Mouse (Mus musculus) heart, postnatal 36 days (tissue): ENCODE measurements around the gene Ctf1. TPM values are rescaled to one million over a fixed set of nuclear protein-coding genes. Genes with fewer than 3 reads are reported as not detected.
A peak's percentile ranks its signal among the peaks of the same experiment; 100 is the strongest.
"Not testable (repeated sequence)": the region's sequence is repeated elsewhere in the genome, so short reads cannot be mapped to it uniquely, and the experiment has no call there.

Experiments
- DNase-seq, 2 experiments: peaks; one replicate each; pipeline ENCODE4 v3.0.0; 2021 to 2022
- intact Hi-C: fragments of 180-260 bp; cut with DNase I; formaldehyde crosslinking; loops from one replicate; pipeline ENCODE4 v1.15.1; 2025
- total RNA-seq, 2 experiments: library from RNA; stranded (reverse); gene quantifications; 2 replicates each; pipeline ENCODE4 v1.2.3; 2021

Ctf1 gene
- total RNA-seq, 2 experiments from 2014 or later: 7.7 to 9.4 TPM

DNA sequence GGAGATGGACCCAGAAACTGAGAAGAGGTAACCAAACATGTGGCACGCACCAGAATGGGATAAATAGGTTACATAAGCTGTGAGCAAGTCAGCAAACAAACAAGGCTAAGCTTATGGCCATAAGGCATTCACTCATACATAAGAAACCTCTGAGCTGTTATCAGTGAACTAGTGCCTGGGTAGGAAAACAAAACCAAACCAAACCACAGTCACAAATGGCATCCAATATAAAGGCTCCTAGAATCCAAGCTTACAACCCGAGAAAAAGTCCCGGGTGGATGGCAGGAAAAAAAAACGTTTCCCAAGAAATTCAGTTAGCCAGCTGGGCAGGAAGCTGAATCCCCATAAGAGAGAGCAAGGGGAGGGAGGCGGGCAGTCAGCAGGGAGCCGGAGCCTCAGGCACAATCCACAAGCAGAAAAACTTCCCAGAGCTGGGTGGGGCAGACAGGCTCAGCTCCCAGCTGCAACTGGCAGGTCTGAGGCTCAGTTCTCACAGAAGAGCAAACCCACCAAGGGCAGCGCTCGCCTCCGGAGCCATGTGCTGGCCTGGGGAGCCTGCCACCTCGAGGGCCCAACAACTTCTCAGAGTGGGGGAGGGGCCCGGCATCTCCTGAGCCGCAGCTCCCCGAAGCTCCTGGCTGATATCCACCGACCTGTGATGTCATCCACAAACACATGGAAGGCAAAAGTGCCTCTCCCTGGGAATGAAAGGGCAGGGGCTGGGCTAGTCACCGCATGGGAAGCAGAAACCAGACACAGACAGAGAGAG, 21.1 kb upstream of the Ctf1 start:
- peak; percentile 81 to 86 for DNase-seq
- intact Hi-C loops: loop anchor here (2.0 kb wide), 1 partner anchor 17 kb away; no protein-coding TSS in a partner anchor

DNA sequence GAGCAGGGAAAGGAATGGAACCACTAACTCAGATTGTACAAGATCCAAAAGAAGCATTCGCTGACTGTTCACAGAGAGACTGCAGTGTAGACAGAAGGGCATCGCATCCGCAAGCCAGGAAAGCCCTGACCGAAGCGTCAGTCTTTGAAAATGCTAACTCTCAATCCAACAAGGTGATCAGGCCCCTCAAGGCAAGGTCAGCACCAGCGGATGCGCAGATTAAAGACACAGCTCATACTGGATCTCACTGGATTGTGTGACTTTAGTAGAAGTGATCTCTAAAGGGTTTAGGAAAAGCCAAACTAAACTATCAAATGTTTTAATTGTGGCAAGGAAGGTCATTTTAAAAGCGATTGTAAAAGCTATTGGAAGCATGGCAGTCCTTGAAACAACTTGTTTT, 19.2 kb upstream of the Ctf1 start:
- intact Hi-C loops: loop anchor here (2.0 kb wide), 1 partner anchor 14 kb away; no protein-coding TSS in a partner anchor
- no peak for DNase-seq

DNA sequence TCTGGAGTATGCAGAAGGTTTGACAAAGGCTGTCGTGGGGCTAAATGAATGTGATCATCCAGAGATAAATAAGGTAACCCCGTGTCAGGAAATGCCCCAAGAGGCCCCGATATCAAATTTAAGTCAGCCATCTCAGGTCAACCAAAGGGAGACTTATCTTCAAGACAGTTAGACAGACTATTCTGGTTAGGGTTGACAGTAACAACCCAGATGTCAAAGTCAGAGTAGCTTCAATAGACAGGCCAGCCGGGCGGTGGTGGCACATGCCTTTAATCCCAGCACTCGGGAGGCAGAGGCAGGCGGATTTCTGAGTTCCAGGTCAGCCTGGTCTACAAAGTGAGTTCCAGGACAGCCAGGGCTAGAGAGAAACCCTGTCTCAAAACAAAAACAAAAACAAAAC, 18.8 kb upstream of the Ctf1 start:
- intact Hi-C loops: loop anchor here (2.0 kb wide), 1 partner anchor 13 kb away; no protein-coding TSS in a partner anchor
- DNase-seq: not testable (repeated sequence)

DNA sequence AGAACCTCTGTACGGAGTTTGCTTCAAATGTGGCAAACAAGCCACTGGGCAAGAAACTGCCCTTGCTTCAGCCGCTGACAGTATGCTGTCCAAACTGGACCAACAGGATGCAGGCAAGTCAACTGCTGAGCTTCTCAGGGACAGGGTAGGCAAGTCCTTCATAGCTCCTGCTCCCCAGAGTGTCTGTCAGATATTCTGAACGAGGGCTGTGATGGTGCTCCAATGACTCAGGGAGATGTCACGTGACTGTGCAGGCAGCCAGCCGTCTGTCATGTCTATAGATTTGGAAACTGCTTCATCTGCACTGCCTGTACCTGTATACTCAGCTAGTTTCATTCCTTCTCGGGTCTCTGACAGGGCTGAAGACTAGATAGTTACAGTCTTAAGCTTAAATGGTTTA, 13.6 kb upstream of the Ctf1 start:
- no peak for DNase-seq
- intact Hi-C loops: no loop called here

DNA sequence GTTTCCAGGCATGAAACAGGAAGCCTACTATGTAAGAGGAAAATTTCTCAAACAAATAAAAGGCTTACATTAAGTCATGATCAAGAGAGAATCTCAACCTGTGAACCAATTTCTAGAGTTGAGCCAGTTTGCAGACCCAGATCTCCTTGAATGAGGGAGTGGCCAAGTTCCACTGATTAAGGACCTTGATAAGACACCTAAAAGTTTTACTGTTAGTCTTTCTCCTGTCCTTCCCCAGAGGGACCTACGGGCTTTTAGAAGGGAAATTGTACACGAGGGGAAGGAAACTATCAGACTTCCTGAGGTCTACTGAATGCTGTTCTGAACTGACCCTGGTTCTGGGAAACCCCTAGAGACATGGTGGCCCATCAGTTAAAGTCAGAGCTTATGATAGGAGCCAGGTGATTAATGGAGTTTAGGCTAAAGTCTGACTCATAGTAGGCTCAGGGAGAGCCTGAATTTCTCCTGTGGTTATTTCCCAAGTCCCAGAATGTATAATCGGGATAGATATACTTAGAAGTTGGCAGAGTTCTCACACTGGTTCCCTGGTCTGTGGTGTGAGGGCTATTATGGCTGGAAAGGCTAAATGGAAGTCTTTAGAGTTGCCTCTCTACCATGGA, 11.7 kb upstream of the Ctf1 start:
- DNase-seq: no peak
- intact Hi-C loops: no loop called here

DNA sequence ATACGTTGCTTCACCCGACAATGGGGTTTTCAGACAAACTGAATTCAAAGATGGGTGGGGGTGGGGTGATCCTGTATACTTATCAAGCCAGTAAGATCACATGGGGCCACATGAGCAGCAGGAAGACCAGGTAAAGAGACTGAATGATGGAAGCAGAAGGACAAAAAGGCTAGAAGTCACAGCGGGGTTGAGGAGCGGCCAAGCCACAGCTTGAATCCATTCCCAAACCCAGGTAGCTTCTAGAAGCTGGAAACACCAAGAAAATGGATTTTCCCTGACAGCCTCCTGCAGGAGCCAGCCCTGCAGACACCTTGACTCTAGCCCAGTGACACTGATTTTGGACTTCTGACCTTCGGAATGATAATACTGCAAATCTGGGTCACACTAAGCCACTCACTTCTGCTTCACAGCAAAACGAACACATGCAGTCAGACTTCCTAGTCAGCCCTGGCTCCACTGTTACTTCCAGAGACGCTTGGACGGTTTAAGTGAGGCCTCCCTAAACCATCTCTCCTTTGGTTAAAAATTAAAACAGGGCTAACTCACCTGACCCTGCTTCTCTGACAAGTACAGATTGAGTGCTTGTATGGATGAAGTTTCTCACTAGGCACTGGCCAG, 8.9 kb upstream of the Ctf1 start:
- intact Hi-C loops: no loop called here
- DNase-seq: no peak

DNA sequence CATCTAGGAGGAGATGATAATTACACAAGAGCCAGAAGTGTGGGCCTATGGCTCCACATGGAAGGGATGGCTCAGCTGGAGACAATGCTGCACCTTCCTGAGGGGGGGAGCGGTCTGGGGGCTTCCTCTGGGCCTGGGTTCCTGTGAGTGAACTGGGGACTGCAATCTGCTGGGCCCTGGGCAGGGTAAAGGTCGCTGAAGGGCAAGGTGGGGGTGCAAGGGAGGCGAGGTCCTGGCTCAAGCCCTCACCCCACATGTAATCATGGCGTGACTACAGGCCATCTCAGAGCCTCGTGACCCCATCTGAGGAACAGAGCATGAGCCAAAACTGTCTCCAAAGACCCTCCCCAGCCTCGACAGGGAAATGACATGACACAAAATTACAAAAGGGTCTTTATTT, 7.9 kb upstream of the Ctf1 start:
- DNase-seq: no peak
- intact Hi-C loops: no loop called here

DNA sequence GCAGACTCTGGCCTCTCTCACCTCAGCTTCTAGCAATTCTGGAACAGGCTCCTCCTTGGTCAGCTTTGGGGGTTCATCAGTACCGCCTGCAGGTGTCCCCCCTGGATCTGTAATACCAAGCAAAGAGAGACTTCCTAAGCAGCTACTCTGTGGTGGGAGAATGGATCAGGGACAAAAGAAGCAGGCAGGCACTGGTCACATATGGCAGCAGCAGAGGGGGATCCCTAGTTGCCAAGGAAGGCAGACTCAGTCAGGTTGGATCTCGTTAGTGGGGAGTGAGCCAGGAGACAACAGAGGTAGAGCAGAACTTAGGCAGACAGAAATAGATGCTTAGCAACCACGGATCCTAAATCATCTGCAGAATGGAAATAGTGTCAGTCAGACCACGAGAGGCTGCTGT, 6.8 kb upstream of the Ctf1 start:
- intact Hi-C loops: loop anchor here (2.0 kb wide), 1 partner anchor 13 kb away; no protein-coding TSS in a partner anchor
- DNase-seq: no peak

DNA sequence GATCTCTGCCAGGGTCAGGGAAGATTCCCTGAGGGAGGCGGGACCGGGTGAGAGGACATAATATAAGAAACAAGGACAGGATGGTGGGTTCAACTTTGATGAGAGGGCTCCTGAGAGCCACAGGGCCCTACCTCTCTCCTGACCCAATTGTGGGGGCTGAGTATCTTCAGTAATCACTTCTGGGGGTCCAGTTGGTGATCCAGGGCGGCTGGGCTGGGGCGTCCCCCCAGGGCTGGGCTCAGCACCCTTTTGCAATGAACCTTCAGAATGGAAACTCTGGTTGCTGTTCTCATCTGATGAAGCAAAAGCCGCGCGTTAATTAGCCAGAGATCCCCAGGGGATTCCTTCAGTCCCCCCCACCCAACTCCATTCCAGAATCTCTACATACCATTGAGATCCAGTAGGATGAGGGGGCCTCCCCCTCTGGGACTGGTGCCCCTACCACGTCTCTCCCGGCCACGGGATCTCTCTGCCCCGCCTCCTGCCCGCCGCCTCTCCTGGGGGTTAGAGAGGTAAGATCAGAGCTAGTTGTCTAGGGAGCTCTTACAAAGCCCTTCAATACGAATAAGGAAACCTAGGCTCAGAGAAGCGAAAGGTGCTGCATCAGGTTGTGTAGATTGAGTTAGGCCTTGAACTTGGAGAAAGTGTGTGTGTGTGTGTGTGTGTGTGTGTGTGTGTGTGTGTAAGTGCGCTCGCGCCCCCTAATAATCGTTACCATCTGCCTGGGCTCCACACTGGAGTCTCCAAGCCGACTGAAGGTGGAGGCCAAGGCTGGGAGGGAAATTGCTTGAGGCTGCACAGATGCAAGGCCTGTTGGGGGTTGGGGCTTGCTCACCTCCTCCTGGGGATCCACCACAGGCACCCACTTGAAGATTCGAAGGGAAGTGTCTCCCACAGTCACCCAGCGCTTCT, 5.2 kb upstream of the Ctf1 start:
- intact Hi-C loops: loop anchor here (2.0 kb wide), 1 partner anchor 14 kb away; no protein-coding TSS in a partner anchor
- no peak for DNase-seq

DNA sequence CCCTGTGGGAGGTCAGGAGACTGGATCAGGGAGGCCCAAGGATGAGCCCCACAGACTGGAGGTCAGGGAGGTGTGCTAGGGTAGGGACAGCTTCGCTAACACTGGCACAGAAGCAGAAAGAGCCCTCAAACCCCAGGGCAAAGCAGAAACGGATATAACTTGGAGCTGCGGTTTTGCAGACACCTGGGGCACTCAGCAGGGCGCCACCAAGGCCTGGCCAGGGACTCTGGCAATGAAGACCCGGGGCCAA, 4.7 kb upstream of the Ctf1 start:
- DNase-seq: no peak
- intact Hi-C loops: loop anchor here (1.0 to 2.0 kb wide), 2 partner anchors 15 to 33 kb away; no protein-coding TSS in a partner anchor

DNA sequence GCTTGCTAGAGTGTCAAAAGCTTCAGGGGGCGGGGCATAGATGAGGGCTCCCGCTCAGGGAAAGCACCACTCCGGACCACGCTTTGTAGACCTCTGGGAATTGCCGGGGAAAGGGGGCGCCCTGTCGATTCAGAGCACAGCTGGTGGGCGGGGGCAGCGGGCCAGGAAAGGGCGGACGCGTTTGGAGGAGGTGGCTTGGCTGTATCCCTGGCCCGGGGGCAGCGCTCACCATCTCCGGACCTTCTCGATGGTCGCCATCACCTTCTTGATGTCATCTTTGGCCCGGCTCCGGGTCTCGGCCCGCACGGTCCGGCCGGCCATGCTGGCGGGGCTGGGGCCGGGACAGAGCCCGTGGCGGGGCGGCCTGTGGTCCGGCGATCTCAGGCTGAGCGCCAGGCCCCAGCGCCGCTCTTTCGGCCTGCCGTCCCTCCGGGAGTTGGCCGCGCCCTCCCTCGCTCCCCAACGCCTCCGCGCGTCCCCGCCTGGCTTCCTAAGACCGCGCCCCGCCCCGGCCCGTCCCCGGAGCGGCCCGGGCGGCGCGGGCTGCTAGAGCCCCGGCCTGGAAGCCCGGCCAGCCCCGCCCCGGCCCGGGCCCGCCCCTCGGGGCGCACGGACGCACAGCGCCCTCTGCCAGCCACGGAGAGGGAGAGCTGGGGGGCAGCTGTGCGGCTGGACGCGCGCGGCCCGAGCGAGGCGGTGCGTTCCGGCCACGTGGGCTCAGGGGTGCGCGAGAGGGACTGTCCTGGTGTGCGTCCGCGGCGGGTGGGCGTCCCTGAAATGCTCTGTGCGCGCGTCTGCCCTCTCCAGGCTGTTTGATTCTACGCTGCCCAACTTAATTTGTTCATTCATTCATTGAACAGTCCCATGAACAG, 4.1 kb upstream of the Ctf1 start, which contains the start of gene Bcl7c:
Gene Bcl7c, minus strand, starts transcription at position 727 of the 872 bp plus-strand sequence.
- peak; percentile 88 to 91 for DNase-seq
- intact Hi-C loops: loop anchor here (1.0 kb wide), 1 partner anchor 33 kb away; no protein-coding TSS in a partner anchor

DNA sequence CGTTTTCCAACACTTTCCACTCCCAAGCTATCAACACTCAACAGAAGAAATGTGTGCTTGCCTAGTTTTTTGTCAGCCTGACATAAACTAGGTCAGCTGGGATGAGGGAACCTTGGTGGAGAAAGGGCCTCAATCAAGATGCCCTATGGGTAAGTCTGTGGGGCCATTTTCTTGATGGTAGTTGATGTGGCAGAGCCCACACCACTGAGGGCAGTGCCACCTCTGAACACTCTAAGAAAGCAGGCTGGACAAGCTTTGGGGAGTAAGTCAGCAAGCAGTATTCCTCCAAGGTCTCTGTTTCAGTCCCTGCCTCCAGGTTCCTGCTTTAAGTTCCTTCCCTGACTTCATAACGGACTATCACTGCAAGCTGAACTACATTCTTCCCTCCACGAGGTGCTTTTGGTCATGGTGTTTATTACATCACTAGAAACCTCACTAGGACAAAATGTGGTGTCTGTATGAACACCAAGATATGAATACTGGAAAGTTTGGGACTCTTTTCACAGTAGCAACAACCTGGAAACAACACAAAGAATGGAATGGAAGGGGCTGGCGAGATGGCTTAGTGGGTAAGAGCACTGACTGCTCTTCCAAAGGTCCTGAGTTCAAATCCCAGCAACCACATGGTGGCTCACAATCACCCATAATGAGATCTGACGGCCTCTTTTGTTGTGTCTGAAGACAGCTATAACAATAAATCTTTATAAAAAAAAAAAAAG, 3.1 kb upstream of the Ctf1 start:
- intact Hi-C loops: no loop called here
- no peak for DNase-seq

DNA sequence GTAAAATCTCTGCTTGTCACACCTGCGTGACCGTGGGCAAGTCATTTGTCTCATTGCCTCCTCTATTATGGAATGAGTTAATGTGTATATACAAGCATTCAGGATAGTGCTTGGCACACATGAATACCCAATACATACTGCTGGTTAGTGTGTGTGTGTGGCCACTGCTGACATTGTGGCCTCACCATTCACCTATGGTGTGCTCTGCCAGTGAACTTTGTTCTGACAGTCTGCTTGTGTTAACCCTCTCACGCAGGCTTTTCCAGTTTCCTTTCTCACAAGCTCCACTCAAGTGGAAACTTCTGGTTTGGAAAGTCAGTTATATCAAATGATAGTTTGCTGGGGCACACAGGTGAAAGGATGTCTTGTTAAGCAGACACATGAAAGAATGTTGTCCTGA, 1.5 kb upstream of the Ctf1 start:
- DNase-seq: no peak
- intact Hi-C loops: no loop called here

DNA sequence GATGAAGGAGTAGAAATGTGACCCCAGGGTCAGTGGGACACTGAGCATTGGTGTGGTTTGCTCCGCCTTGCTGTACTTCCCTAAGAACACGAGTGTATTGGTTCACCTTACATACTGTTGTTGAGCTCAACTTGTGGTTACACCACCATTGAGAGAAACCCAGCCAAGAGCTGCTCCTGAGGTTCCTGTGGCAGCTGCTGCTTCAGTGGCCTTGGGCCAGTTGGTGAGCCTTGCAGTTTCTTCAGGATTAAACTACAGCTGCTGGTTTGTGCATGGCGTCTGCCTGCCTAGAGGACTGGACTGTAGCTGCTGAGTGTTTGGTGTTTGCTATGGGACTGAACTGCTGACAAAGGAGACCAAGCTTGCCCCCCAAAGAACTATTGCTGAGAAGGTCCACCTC, 1.1 kb upstream of the Ctf1 start:
- intact Hi-C loops: no loop called here
- DNase-seq: no peak

DNA sequence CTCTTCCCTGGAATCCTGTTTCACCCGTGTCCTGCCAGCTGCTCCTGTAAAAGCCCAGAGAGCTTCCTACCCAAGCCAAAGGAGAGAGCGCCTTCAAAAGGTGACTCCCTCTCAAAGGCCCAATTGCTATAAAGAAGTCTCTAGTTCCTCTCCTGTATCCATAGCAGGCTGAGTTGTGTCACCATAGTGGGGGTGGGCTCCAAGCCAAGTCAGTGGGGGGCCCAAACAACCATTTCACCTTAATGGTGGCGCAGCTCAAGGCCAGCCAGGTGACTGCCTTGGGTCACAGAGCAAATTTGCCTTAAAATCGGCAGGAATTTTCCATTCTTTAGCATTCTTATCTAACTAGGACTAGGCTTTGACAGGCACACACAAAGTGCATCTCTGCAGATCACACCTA, 2.3 kb downstream of the Ctf1 start:
- DNase-seq: no peak
- intact Hi-C loops: no loop called here

DNA sequence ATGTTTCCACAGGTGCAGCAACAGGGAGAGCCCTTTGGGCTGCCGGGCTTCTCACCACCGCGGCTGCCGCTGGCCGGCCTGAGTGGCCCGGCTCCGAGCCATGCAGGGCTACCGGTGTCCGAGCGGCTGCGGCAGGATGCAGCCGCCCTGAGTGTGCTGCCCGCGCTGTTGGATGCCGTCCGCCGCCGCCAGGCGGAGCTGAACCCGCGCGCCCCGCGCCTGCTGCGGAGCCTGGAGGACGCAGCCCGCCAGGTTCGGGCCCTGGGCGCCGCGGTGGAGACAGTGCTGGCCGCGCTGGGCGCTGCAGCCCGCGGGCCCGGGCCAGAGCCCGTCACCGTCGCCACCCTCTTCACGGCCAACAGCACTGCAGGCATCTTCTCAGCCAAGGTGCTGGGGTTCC, 4.5 kb downstream of the Ctf1 start:
- peak; percentile 76 to 77 for DNase-seq
- intact Hi-C loops: loop anchor here (1.0 kb wide), 1 partner anchor 26 kb away; no protein-coding TSS in a partner anchor

DNA sequence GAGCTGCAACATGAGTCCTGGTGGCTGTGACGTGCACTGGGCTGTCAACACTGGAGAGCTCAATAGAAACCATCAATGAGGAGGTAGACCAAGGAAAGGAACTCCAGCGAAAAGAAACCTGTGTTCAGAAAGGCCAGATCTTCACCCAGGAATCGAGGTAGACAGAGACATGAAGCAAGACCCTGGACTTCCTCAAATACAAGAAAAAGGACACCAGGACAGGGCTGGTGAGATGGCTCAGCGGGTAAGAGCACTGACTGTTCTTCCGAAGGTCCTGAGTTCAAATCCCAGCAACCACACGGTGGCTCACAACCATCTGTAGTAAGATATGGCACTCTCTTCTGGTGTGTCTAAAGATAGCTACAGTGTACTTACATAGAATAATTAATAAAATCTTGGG, 5.8 kb downstream of the Ctf1 start:
- intact Hi-C loops: no loop called here
- DNase-seq: no peak

DNA sequence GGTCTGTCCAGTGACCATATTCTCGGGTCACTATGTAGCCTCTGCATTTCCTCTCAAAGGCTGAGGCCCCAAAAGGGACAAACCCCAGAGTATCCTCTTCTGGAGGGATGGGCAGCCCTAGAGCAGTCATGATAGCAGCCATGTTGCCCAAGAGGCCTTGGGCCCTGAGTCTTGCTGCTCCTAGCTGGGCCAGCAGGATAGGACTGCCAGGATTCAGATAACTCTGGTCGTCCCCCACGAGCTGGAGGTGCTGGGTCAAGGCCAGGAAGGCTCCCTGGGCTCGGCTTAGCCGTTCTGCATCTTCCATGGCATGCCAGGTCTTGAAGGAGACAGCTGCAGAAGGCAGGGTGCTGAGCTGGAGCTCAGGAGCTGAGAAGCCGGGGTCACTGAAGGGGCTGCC, 6.7 kb downstream of the Ctf1 start:
- no peak for DNase-seq
- intact Hi-C loops: loop anchor here (1.0 kb wide), 1 partner anchor 25 kb away; the partner anchor contains the start of gene Fbxl19

DNA sequence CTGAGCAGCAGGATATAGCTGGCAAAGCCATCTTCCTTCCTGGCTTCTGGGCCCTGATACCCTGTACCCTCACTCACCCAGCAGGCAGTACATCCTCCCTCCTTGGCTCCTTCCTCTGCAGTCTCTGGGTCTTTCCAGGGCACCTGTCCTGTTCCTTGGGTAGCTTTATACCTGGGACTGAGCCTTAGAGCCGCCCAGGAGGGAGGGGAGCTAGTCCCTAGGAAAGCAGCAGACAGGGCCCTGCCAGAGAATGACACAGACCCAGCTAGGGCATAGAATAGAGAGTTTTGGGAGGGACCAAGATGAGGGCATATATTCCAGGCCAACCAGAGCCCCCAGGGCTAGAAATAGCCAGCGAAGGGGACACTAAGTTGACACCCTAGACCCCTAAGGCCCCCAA, 13.0 kb downstream of the Ctf1 start:
- intact Hi-C loops: no loop called here
- DNase-seq: no peak
